ENCODE assay signal across 8 mouse cellular contexts in the genomic region with DNA sequence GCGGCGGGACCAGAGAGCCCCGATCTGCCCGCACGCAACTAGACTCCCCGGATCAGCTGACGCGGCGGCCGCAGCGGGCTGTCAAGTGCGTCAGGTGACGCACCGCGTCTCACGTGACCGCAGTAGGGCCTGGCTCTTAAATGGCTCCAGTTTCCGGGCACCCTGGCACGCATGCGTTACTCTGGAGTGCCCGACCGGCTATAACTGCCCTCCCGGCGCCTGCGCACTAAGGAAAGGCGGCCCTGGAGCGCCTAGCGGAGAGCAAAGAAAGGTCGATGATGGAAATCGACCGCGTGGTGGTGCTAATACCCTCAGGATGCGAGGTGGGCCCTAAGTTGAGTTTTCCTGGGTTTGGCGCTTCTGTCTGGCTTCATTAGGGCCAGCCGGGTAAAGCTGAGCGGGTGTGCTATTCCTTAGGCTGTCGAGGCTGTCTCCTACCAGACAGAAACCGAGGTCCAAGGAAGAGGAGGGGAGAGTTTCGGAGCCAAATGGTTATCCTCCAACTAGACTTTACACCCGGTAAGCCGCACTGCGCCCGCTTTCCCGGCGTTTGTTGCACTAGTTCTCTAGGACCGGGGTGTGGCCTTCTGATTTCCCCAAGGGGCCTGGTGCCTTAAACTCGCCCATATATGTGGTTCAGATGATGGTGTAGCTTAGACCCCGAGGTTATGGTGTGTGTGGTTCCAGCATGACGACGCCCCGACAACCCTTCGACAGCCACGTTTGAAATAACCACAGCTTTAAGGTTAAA. TPM values are rescaled to one million over a fixed set of nuclear protein-coding genes. Genes with fewer than 3 reads are reported as not detected.
A peak's percentile ranks its signal among the peaks of the same experiment; 100 is the strongest.
DNase-seq lines count a peak whose midpoint lies in the region; ATAC-seq lines count a peak whose summit lies in the region.

TSS of gene Atp6v0d1 (minus strand) at position 96 of the 751 bp plus-strand sequence.

- WGBS in hindbrain, embryonic 16.5 days = 4% methylated on average over 43 of the region's 53 CpGs
- WGBS in macrophage (ENCODE audit: missing documents) = 2% methylated on average over 53 of the region's 53 CpGs

- no peaks in the 10 kb centered on the region for H3K9me3 ChIP-seq in hindbrain, embryonic 16.5 days (ENCODE audit: control insufficient read depth, low read length)

- peak; percentile 100 for DNase-seq in WW6 (ENCODE audit: low read depth, low spot score)
- peak; percentile 95 to 98 for DNase-seq in cerebellum, postnatal 4 days (ENCODE audit: low spot score in 2 of 2)
- DNase-seq in gastrocnemius, adult 18-20 months (ENCODE audit: low spot score) = peak; percentile 99
- DNase-seq in left cerebral cortex, adult 18-20 months (ENCODE audit: low spot score in 2 of 2) = peak; percentile 99 to 100
- DNase-seq in right cerebral cortex, adult 18-20 months = peak; percentile 100
- DNase-seq in urinary bladder, postnatal 10 days (ENCODE audit: low spot score) = peak; percentile 99

- no peaks in the 10 kb centered on the region for H3K27me3 ChIP-seq in hindbrain, embryonic 16.5 days (replicated peaks; ENCODE audit: control insufficient read depth, insufficient read depth, low read length)

- H3K4me3 ChIP-seq in hindbrain, embryonic 16.5 days (ENCODE audit: low read length) = peak within 1 kb of the TSS; percentile 73
- peak within 1 kb of the TSS; percentile 97 for H3K4me3 ChIP-seq in macrophage (ENCODE audit: inconsistent target)

- ATAC-seq in hindbrain, embryonic 16.5 days = peak; percentile 98

- peak within 1 kb of the TSS; percentile 90 for H3K4me2 ChIP-seq in hindbrain, embryonic 16.5 days (ENCODE audit: low read length)

- H3K4me1 ChIP-seq in hindbrain, embryonic 16.5 days (ENCODE audit: control insufficient read depth, insufficient read depth, low read depth, low read length) = peaks cover 29% of the 10 kb centered on the region

- peak within 1 kb of the TSS; percentile 85 for H3K9ac ChIP-seq in hindbrain, embryonic 16.5 days (ENCODE audit: low read depth, low read length)

- H3K79me2 ChIP-seq in macrophage (ENCODE audit: inconsistent target) = peaks cover 47% of the 10 kb centered on the region

- H3K36me3 ChIP-seq in hindbrain, embryonic 16.5 days (ENCODE audit: control insufficient read depth, insufficient read depth, low read length) = no peaks in the 10 kb centered on the region
- peaks cover 6% of the 10 kb centered on the region; the same call in 1 of the 2 replicates for H3K36me3 ChIP-seq in macrophage (ENCODE audit: inconsistent target)

- H3K27ac ChIP-seq in hindbrain, embryonic 16.5 days (ENCODE audit: low read depth, low read length) = peak within 1 kb of the TSS; percentile 82
- peak within 1 kb of the TSS; percentile 92 for H3K27ac ChIP-seq in macrophage

RNA-seq across cellular contexts. Expression of gene Atp6v0d1, which starts in this region (rescaled TPM):
- total RNA-seq in gastrocnemius, adult 18-20 months (2021) = 10 to 100 TPM; 40.1 to 42.7 TPM
- 250 and 273 TPM in 2 replicates for polyA plus RNA-seq in hindbrain, embryonic 16.5 days (2015; fragmentation: Nextera tagmentation; extraction: Ambion mirVana)
- 100 to 1,000 TPM; 306 to 326 TPM for total RNA-seq in left cerebral cortex, adult 18-20 months (2021)
- total RNA-seq in macrophage (2018; cell fraction: chromatin; rRNA removed) = 100 to 1,000 TPM in 6 of 26 experiments, 10 to 100 TPM in 20; 30.8 to 121 (median 85.9) TPM
- total RNA-seq in macrophage (2018; cell fraction: cytosol; rRNA removed) = 100 to 1,000 TPM; 213 to 351 (median 263) TPM
- 100 to 1,000 TPM in 22 of 26 experiments, 10 to 100 TPM in 4; 65.3 to 155 (median 120) TPM for total RNA-seq in macrophage (2018; cell fraction: nucleus; rRNA removed)
- polyA plus RNA-seq in macrophage (2018) = 238 to 301 TPM (median 263 TPM) in 3 replicates

Comparison
In these comparisons a context has a peak if more than half of its experiments do, and no peak if none do; other contexts are left out.
1. Peak in every context shown above with its lines: DNase-seq, ATAC-seq, H3K4me3 ChIP-seq and H3K27ac ChIP-seq.
2. RNA of gene Atp6v0d1 (total RNA-seq): 306 to 326 TPM in left cerebral cortex, adult 18-20 months; 40.1 to 42.7 TPM in gastrocnemius, adult 18-20 months; every median in the first group is over 4 times any median in the second.